Mouse (Mus musculus) spleen, postnatal 0 days (tissue): ENCODE results near the gene Il1f6. TPM values are rescaled to one million over a fixed set of nuclear protein-coding genes. Genes with fewer than 3 reads are reported as not detected.

ENCODE experiments used
- polyA plus RNA-seq: library from polyadenylated mRNA; unstranded; fragments of >200 nt; fragmentation: Nextera tagmentation; extraction: Ambion mirVana; gene quantifications from 2 replicates; pipeline ENCODE4 v1.2.1, GENCODE M21; 2015

Gene Il1f6
- not detected in 2 replicates for polyA plus RNA-seq

DNA sequence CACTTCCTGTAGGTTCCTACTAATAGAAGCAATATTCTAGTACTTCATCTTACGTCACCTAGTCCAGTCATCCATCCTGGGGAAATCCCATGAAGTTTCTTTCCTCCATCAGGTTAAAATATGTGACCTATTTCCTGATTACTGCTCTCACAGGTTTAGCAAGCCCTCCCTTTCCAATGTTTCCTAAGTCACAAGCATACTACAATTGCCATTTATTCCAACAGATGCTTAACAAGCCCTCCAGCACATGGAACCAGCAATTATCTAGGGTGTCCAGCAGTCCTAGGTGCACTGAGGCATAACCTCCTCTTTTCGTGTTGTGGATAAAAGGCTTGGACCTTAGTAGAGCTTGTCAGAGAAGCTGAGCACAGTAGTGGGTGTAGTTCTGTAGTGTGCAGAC is at the start of gene Il1f6:
Il1f6 (plus strand) TSS at position 301 of the 400 bp plus-strand sequence.

DNA sequence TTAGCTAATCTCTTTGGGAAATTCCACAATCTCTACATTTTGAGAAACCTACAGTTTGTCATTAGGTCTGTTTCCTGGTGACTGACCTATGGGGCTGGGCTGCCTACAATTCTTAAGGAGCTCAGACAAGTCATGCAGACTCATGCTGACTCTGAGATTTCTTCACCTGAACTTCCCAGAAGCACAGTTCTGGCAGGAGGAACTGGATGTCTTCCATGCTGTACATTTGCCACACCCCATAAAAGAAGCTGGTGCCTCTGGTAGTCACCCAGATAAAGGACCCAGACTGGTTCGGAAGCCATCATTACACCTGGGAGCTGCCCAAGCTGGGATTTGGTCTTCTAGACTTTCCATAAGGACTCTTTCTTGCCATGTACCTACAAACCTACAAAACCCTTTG is 29.0 kb upstream of the Il1f6 start, which contains the start of gene Il1f9:
Il1f9 (plus strand) TSS at position 301 of the 400 bp plus-strand sequence.

Other genes starting within 250 kb of the Il1f6 start
- gene Hnmt, start 166.0 kb upstream of the Il1f6 start, polyA plus RNA-seq = 1.8 and 2.3 TPM in 2 replicates
- gene Tbpl2, start 118.8 kb upstream of the Il1f6 start, polyA plus RNA-seq = not detected in 2 replicates
- gene Il1f8, start 62.3 kb upstream of the Il1f6 start, polyA plus RNA-seq = not detected in 2 replicates
- gene Il1f9, start 28.9 kb upstream of the Il1f6 start, polyA plus RNA-seq = 5.7 and 7.7 TPM in 2 replicates
- gene Il1f5, start 61.5 kb downstream of the Il1f6 start, polyA plus RNA-seq = not detected in 2 replicates
- not detected in 2 replicates for gene Il1f10, start 75.8 kb downstream of the Il1f6 start, polyA plus RNA-seq
- gene Il1rn, start 121.4 kb downstream of the Il1f6 start, polyA plus RNA-seq = 6.5 and 6.7 TPM in 2 replicates
- 7.8 and 10.1 TPM in 2 replicates for gene Psd4, start 152.2 kb downstream of the Il1f6 start, polyA plus RNA-seq